Mouse (Mus musculus): ENCODE measurements around the gene Gm20479.
A peak's percentile ranks its signal among the peaks of the same experiment; 100 is the strongest.

Gm20479 gene

DNA sequence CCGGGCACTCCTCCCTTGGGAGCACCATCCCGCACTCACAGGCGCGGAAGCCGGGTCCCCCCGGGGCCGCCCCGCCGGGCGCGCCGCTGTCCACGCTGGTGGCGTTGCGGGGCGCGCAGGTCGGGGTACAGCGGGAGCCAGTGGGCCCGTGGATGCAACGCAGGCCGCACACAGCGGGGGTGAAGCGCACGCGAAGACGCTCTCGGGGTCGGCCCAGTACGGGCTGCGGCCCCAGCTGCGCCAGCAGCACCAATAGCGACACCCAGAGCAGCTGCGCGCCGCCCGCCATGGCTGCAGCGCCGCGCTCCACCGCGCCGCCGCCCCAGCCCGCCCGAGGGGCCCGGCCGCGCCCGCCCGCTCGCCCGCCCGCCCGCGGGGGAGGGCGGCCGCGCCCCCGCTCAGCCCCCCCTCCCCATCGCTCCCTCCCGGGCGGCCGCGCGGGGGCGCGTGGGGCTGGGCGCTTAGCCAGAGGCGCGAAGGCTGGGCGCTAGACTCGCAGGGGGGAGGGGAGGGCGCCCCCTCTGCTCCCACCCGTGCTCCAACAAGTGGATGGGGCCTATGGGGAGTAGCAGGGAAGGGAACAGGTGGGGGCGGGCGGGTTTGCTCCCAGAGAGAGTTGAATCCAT lies 23.8 kb downstream of the Gm20479 start:
- no peak for DNase-seq

DNA sequence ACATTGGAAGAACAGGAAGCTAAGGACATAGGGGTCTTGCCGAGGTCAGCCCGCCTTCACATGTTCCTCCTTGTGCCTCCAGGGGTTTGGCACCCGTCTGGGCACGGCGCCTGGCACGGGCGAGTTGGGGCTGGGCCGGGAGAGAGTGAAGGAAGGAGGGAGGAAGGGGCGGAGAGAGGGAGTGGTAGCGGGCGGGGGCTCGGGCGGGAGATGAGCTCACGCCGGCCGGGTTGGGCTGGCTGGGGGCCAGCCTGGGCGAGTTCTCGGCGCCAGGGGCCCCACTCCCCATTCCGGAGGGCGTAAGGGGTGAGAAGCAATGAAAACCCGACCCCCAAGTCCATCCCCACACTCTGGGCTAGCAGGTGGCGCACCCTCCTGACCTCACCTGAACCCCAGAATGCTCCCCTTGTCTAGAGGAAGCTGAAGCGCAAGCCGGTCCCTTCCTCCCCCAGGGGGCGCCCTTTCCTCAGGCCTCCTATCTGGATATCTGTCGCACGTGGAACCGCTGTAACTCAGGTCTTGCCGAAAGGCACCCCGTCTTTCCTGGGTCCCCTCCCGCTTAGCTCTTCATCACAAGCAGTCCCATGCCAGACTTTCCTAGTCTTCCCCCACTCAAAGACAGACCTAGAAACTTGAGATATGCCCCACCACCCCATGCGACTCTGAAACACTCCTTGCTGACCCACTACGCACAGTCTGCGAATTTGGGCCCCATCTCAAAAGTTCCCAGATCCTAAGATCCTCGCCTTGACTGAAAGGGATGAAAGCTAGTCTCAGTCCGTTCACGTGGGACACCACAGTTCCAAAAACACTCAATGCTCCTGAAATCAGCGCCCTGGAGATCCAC lies 24.6 kb downstream of the Gm20479 start:
- peak; percentile 81 to 91 for DNase-seq

DNA sequence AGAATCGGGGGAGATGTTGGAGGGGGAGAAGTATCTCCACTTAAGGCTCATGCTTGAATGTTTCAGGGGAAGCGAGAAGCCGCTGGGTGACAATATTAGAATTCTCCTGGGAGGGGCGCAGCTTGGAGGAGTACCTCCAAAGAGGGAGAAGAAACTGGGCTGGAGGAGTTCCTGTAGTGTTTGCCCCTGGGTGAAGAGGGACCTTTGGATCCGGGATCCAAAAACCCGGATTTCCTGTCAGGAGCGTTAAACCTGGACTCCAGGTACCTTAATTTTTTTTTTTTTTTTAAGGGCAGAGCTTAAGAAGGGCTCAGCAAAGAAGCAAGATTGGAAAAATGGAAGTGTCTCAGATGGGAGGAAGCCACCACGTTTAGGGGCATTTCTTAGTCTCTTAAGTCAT lies 25.4 kb downstream of the Gm20479 start:
- no peak for DNase-seq

DNA sequence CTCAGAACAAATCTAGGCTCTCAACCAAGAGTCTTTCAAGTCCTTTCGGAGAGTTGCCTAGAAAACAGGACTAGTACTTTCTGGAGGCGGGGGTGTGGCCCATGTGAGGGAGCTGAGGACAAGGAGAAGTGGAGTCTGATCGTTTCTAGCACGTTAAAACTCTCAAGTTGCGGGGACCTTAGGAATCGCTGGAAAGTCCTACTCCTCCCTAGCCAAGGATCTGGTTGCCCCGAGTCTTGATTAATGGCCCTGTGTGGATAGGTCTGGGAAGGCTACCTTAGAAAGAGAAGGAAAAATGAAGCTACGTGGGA lies 25.7 kb downstream of the Gm20479 start:
- DNase-seq = no peak

DNA sequence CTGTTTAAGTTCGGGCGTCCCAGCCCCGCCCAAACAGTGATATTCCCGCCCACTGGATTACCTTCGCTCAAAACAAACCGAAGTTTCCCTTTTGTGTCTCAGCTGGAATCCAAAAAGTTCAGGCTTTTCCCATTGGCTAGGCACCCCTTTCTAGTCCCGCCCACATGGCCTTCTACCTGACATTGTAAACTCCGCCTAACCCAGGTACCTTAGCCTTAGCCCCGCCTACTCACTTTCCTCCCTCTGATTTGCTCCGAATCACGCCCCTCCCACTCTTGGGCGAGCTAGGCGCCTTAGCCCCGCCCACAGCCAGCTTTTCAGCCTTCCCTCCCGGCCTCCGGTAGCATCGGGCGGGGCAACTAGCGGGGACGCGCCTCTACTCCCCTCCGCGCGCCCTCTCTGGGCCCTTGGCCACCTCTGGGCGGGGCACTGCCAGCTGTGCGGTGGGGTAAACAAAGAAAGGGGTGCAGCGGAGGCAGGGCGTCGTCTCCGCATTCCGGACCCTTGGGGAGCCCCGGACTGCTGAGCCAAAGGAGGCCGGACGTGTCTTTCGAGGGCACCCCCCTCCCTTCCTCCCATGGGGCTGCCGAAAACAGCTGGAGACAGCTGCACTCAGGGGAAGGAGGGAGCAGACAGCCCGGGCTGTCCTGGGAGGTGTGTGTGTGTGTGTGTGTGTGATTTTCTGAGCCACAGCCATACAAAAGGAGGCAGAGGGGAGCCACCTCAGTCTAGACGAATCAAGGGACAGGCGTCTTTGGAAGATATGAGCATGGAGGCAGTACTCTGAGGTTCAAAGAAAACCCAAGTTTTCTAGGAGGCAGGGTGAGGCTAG lies 26.3 kb downstream of the Gm20479 start:
- DNase-seq = peak; percentile 96 to 97

DNA sequence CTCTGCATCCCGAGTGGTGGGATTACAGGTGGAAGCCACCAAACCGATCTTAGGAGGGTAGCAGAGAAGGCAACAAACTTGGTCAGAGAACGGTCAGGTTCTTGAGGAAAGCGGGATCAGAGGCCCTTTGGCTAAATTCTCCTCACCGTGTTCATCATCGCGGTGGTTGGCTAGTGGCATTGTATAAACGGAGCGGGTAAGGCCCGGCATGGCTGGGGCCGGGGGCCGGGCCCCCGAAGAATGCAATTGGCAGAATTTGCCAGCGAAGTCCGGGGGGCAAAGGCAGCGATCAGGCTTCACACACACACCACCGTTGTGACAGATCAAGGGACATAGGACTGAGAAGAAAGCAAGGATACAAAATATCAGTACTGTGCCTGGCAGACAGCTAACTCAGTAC lies 27.2 kb downstream of the Gm20479 start:
- DNase-seq = no peak

DNA sequence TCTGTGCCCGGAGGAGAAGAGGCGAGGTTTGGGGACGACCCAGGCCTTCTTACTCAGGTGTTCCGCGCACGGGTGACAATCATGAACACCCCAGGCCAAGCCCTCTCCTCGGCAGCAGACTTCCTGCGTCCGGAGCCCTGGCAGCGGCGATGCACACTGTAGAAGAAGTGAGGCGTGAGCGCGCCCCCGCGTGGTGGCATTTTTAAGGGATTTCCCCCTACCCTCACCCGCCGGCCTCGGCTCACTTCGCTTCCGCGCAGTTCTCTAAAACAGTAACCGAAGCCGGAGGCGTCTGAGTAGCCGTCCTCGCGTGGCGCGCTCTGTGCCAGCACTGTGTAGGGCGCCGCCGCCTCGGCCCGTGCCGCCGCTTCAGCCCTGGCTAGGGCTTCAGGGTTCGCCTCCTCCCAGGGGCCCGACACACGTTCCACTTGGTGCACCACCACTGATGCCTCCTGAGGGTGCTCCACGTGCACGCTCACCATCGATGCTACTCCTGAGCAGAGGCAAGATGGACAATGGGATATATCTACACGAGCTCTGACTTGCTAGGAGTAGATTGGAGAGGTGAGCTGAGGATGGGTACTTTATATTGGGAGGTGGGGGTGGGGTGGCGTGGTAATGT lies 27.8 kb downstream of the Gm20479 start:
- DNase-seq = peak; percentile 72 to 89

DNA sequence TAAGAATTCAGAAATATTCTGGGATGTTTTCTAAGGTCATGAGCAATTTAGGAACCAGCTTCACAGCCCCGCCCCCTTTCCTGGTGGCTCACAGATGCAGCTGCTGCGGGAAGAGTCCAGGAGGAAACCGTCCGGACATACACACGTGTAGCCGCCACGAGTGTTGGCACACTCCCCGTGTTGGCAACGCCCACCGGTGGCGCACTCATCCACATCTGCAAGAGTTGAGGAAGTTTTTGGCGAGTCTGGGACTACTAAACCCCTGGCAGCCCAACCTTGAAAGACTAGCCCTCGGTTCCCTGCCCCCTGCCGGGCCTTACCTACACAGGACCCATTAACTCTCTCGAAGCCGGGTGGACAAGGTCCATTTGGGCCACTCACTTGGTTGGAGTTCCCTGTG lies 28.6 kb downstream of the Gm20479 start:
- DNase-seq = peak; percentile 63 to 67

DNA sequence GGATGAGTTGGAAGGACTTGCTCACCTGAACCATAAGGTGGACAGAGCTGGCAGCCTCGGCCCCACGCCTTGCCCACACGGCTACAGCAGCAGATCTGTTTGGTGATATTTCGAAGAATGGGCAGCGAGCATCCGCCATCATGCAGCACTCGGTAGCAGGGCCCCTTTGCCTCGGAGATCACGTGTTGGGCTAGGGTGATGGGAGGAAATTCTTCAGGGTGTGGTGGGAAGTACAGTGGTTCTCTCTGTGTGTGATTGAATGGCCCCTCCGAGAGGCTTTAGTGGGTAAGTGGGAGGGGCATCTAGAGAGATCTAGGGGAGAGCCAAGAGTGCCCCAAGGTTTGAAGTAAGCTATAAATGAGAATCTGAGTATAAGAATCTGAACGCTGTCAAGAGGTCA lies 29.1 kb downstream of the Gm20479 start:
- DNase-seq = peak in 1 of 2 experiments; percentile 30

DNA sequence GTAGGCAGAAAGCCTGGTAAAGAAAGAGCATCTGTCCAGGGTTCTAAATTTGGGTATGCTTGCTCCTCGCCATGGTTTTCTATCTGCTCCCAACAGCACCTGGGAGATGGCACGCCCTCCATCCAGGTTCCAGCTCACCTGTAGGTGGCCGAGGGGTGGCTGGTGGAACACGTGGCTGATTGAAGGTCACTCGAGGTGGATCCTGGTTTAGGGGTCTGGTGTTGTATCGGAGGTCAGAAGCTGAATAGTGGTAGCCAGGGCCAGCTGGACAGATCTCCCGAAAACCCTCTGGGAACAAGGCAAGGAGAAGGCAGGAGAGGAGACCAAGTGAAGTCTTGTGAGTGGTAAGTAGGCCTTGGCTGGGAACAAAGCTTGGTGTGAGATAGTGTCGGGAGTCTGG lies 29.7 kb downstream of the Gm20479 start:
- DNase-seq = no peak

DNA sequence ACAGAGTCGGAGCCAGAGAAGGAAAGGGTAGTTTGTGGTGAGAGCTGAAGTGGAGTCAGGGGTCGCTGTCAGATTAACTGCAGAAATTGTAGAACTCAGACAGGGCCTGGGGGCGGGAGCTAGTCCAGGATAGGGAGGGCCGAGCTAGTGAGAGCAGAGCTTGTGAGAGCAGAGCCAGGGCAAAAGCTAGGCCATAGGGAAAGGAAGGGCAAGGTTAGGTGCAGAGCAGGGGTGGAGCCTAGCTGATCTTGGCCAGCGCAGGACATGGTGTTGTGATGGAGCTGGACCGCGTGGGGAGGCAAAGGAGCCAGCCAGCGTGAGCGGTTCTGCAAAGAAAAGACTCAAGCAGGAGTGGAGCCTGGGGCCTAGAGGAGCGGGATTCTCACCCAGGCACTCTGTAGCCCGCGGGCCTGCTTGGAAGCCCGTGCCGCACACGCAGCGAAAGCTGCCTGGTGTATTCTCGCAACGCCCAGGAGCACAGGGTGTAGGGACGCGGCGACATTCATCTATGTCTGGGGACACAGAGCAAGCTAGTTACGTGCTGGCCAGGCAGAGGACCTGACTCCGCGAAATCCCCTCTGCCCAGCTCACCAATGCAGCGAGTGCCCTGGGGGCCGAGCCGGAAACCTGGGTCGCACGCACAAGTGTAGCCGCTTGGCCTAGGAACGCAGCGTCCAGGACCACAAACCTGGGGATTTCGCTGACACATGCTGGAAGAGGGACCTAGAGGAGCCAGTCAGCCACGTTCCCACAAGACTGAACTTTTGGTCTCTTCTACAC lies 30.9 kb downstream of the Gm20479 start:
- DNase-seq = peak; percentile 44 to 65

DNA sequence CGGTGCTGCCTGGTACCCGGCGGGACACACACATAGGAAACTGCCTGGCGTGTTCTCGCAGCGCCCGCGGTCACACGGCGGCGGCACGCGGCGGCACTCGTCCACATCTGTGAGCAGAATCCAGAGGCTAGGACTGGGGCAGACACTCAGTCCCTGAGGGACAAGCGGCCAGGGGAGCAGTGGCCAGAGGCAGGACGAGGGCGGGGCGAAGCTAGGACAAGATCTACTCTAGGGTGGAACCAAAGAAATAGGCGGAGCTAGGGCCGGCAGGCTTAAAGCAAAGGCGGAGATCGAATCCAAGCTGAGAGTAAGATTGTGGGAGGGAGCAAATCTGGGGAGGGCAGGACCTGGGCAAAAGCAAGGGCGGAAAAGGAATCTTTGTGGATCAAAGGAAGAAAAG lies 31.5 kb downstream of the Gm20479 start:
- DNase-seq = peak; percentile 80 to 82

DNA sequence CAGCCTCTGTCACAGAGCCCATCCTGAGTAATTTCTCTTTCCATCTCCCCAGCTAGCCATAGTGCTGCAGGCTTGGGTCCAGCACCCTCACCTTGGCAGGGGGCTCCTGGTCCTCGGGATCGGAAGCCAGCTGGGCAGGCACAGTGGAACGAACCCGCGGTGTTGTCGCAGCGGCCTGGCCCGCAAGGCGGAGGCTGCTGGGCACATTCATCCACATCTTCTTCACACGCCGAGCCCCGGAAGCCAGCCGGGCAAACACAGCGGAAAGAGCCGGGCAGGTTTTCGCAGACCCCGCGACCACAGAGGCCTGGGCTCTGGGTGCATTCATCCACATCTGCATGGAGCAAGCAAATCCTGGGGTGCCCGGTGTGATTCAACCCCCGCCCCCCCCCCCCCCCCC lies 32.3 kb downstream of the Gm20479 start:
- no peak for DNase-seq

DNA sequence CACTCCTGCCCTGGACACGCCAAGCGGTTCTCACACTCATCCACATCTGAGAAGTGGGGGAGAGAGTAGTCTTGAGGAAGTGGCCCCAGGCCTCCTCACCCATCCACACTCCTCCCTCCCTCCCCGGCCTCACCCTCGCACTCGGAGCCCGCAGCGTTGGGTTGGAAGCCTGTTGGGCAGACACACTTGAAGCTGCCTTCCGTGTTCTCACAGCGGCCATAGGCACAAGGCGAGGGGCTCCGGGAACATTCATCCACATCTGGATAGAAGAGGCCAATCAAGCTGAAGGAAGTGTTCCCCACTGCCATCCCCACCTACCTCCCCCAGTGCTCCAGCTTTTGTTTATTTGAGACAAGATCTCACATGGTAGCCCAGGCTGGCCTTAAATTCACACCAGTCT lies 33.1 kb downstream of the Gm20479 start:
- DNase-seq = no peak

DNA sequence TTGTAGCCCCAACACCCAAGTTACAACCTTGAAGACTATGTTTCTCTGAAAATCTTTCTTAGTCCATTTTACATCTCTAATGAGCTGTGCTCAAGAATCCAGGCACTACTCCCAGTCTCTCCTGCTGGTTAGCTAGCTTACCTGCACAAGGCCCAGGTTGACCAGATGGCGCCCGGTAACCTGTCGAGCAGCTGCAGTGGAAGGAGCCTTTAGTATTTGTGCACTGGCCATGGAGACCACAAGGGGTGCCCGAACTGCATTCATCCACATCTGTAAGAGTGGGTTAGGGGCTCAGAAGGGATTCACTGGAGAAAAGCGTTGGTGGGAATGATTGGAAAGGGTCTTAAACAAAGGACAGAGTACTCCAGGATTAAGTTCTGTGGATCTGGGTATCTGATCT lies 34.2 kb downstream of the Gm20479 start:
- DNase-seq = no peak

DNA sequence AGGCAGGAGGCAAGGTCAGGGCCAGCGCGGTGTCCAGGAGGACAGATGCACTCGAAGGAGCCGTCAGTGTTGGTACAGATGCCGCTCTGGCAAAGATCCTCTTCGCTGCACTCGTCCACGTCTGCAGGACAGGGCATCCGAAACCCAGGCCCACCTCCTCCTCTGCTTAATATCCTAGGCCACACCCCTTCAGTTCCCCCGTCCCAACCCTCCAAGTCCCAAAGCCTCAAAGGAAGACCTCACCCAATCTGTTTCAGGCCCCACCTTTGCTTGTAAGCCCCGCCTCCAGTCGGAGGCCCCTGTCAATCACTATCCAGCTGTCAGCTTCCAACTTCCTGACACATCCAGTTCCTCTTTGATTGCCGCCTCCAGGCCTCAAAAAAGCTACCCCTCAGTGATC lies 34.9 kb downstream of the Gm20479 start:
- peak in 1 of 2 experiments; percentile 37 for DNase-seq

DNA sequence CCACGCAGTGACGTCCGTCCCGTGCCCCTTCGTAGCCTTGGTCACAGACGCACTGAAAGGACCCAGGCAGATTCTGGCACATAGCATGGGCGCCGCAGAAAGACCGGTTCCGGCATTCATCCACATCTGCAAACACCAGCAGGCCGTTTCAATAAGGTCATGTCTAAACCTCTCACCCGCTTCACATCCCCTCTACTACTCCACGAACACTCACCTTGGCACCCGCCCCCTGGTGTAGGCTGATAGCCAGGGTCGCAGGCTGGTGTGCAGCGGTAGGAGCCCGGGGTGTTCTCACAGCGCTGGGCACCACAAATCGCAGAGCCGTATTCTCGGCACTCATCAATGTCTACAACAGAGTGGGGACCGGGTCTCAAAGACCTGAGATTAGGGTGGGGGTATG lies 37.8 kb downstream of the Gm20479 start:
- DNase-seq = no peak

DNA sequence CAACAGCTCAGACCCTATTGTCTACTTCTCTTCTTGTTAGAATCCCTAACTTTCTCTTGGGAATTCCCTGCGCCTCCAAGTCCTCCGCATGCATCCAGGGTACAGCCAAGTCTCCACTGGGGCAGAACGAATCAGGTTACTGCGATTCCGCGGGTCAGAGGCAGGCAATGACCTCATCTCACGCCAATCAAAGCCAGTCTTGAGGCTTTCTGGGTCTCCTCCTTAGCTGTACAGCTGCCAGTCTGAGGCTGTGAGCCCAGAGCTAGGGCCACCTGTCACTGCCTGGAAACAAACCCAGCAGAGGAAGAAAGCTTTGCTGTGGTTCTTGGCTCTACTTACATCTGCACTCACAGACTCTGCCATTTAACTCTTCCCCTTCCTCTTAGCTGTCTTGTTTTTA lies 41.3 kb downstream of the Gm20479 start:
- DNase-seq = peak; percentile 39 to 46

DNA sequence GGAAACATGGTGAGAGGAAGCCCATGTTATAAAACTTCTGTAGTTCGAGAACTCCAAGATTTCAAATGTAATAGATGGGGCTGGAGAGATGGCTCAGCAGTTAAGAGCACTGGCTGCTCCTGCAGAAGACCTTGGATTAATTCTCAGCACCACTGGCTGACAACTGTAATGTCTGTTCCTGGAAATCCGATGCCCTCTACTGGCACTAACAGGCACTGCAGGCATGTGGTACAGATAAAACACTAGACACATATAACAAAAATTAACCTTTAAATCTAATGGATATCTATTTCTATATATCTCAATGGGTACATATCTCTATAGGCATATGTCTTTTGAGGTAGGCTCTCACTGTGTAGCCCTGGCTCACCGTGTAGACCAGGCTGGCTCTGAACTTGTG lies 42.8 kb downstream of the Gm20479 start:
- DNase-seq = no peak

DNA sequence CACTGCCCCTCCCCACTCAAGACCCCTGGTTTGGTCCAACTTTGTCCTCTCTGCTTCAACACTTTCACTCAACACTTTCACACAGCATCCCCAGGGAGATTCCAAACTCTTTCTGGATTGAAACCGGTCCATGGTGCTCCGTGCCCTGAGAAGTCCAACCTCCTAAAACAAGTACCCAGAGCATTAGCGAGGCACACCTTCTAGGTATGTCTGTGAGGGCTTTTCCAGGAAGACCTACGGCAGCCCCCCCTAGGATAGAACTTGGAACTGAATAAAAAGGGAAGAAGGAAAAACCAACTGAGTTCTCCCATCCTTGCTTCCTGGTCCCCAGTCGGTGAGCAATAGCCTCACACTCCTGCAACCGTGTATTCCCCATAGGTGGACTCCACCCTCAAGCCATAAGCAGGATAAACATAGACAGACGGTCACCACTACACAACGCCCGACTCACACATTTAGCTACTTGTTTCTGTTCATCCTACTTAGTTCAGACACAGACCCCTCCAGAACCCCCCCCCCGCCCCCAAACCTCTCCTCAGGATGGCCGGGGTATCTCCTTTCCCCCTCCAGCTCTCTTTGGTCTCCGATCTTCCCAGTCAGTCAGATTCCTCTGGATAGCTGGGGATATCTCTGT lies 45.5 kb downstream of the Gm20479 start:
- DNase-seq = no peak

DNA sequence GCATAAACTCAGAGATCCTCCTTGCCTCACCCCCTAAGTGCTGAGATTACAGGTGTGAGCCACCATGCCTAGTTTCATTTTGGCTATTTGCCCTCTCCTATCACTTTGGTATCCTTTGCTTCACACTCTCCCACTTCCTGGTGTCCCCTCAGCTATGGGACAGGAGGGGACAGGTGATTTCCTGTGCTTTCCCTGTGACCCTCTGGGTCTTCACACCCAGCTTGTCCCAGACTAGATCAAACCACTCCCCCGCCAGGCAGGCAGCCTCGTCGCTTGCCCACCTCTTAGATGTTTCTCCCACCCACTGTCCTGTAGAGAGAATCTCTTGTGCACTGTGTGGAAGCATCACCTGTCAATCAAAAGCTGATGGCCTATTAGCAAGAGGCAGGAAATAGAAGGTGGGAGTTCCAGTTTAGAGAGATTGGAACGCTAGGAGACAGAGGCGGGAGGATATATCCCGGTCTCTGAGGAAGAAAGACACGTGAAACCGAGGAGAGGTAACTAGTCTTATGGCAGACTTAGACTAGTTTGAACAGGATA lies 46.2 kb downstream of the Gm20479 start:
- no peak for DNase-seq

DNA sequence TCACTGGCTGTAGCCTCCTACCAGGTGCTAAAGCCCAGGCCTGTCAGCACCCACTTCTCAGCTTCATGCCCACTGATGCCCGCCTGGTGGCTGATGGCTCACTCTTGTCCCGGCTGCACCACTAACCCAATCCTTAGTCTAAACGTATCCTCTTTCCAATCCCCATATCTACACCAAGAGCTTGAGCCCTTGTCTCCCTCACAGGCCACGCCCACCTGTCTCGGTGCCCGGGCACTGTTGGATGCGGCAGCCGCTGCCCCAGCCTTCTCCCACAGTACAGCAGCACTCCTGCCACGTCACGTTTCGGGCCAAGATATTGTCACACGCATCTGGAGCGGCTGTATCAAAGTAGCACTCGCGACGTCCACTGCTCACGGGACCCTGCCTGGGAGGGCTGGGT lies 46.9 kb downstream of the Gm20479 start:
- no peak for DNase-seq
